Mouse (Mus musculus) v-Abl transformed pro-B cells (cell line): ENCODE data around the gene Gm19426.

Experiments
- in situ Hi-C, 2 experiments: fragments of 400-800 bp; cut with MboI; formaldehyde crosslinking; loops; one replicate each; pipeline ENCODE4 v1.15.1; 2025; ENCODE audit not compliant: unreplicated experiment in 2 of 2

Gene Gm19426

GRCm38 (mm10) chr2:84757026-84757682 is 13.7 kb upstream of the Gm19426 start:
- in situ Hi-C loops = loop anchor here (10.0 to 25.0 kb wide), 3 partner anchors 142 to 805 kb away; no protein-coding TSS in a partner anchor

DNA sequence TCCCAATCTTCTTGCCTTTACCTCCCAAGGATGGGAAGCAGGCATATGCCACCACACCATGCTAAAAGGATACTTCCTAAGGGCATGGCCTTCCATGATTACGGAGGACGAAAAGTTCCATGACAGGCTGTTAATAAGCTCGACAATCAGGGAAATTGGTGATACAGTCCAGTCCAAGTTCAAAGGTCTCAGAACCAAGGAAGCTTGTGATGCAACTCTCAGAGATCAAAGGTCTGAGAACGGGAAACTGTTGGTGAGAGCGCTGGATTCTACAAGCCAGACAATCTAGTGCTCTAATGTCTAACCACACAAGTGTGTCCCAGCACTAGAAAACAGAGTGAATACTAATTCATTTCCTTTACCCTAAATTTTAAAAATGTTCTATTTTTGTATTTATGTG is 12.8 kb upstream of the Gm19426 start:
- in situ Hi-C loops = loop anchor here (10.0 to 25.0 kb wide), 3 partner anchors 141 to 806 kb away; no protein-coding TSS in a partner anchor

- in situ Hi-C loops = loop anchor here (10.0 to 25.0 kb wide), 3 partner anchors 135 to 812 kb away; no protein-coding TSS in a partner anchor
Measured at GRCm38 (mm10) chr2:84750115-84750514, 6.7 kb upstream of the Gm19426 start.

- in situ Hi-C loops = no loop called here
Measured at GRCm38 (mm10) chr2:84744126-84744525, 671 bp upstream of the Gm19426 start.

GRCm38 (mm10) chr2:84742451-84743283 is 788 bp downstream of the Gm19426 start:
- in situ Hi-C loops = no loop called here

DNA sequence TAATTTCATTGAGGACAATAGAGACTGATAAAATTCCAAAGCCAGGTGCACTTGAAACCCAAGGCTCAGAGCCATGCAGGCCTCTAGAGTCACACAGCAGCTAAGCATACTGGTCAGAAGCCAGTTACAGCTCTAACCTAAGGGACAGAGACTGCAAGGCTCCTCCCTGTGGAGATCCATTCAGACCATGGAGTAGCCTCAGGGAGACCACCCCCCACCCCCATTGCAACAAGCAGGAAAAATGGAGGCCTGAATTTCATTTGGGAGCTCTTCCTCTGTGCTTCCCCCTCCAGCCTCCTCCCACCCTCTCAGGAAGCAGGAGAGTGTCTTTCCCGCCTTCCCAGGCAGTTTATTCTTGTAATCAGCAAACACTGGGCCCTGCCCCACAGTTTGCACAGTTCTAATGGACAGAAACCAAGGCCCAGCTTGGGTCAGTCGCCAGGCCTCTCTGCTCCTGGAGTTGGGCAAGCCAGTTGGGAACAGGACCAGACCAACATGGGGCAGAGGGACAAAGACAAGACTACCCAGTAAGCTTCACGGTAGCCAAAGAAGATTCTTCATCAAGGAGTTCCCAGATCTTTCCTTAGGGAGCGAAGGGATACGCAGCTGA is 1.5 kb downstream of the Gm19426 start:
- in situ Hi-C loops = no loop called here

DNA sequence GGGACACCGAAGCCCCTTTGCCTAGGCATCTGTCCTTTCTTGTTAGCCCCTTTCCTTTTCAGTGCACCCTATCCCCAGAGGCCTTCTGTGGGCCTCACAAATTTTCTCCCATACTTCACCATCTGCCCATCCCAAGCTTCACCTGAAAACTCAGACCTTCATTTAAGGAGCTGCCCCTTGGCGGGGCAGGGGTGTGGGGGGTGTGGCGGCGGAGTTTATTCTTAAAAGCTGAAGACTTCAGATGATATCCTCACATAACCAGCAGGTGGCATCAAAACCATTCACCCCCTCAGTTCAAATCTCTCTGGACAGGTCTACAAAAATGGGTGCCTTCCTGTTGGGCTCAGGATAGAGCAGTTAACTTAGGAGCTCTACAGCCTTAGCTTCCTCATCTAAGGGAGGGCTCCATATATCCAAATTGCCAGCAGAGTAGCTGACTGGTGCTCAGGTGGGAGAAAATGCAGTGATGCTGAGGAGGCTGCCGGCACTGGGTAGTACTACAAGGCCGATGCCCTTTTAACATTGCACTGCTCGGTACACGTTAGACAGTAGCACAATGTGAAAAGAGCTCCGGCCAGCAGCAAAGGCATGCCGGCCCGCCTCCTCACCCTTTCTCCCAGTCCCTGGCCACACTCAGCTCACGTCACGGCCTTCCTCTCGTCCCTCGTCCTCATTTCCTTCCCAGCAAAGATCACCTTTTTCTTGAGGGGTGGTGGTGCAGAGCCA is 2.7 kb downstream of the Gm19426 start:
- in situ Hi-C loops = no loop called here

DNA sequence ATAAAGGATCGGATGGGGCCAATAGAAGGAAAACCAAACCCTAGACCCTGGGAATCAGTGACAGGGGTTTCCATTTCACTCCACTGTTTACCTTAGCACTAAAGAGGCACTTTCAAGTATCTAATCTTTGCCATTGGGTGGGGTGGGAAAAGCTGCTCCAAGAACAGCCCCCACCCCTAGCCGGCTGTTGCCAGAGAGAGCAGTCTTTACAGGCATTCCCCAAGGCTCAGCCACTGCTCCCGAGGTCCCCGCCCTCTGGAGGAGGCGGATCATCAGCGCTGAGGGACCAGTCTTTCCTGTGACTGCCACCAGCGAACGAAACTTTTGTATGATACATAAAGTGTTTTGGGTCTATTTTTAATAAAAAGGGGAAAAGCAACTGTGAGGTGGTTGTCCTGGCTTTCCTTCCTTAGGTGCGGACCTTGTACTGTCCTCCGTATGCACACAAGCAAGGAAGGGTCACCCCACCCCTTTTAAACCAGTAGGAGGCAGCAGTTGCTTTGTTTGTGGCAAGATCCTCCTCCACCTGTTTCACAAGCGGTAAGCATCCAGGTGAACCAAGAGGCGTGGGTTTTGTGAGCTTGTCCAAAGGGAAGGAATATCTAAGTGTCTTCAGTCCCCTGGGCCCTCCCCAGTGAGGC is 5.1 kb downstream of the Gm19426 start:
- in situ Hi-C loops = no loop called here

DNA sequence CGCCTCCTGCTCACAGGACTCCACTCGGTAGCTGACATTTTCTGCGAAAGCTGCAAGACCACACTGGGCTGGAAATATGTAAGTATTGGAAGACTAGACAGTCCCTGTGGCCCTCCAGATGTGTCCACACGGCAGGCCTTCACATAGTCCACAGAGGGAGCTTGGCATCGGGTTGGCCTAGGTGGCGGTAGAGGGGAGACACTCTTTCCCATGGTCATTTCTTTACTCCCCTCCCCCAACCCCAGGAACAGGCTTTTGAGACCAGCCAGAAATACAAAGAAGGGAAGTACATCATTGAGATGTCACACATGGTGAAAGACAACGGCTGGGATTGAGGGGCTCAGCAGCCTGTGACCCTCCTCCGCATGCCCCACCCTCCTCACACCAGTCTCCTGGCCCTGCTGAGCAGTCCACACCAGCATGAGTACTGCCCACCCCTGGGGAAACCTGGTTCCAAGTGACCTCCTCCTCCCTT is 6.0 kb downstream of the Gm19426 start:
- in situ Hi-C loops = no loop called here

DNA sequence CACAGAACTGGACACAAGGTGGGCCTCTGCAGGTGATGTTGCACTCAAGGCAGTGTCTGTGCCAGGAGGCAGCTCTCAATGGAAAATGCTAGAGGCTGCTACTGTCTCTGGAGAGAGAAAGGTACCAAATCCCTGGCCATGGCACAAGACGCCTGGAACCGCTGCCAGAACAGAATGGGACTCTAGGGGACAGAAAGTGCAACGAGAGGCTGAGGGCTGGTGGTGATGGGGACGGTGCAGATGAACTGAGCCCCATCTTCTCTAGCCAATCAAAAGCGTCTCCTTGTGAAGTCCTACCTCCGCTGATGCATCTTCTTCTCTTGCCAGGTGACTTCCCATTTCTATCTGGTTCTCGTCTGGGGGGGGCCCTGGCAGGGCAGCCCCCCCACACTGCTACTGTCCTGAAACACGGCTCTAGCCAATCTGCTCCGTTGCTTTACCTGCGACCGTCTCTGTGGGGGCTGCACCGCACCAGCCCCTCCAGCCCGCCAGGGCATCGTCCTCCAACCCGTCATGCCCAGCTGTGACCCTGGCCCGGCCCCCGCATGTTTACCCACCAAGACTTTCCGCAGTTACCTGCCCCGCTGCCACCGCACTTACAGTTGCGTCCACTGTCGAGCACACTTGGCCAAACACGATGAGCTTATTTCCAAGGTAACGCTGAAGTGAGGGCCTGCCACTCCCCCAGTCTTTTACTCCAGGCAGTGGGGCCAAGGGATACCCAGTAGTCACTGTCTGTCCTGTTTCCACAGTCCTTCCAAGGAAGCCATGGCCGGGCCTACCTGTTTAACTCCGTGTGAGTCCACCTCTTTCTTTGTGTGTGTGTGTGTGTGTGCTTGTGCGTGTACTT is 6.9 kb downstream of the Gm19426 start:
- in situ Hi-C loops = no loop called here

- in situ Hi-C loops = no loop called here
Measured at GRCm38 (mm10) chr2:84735346-84735920, 8.0 kb downstream of the Gm19426 start.

DNA sequence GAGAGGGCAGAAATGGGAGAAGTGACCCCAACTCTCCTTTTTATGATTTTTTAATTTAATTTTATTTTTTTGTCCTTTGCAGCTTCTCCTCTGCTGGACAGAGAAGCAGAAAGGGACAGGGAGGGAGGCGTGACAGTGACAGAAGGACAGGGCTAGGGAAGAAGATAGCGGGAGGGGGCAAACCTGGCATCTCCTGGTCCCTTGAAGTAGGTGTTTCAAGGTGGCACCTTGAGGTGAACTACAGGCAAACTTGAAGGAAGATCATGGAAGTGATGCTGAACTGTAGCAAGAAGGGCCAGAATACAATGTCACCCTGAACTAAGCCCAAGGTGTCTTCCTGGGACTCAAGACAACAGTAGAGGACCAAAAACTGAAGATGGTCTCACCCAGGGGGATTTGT is 8.5 kb downstream of the Gm19426 start:
- in situ Hi-C loops = no loop called here

DNA sequence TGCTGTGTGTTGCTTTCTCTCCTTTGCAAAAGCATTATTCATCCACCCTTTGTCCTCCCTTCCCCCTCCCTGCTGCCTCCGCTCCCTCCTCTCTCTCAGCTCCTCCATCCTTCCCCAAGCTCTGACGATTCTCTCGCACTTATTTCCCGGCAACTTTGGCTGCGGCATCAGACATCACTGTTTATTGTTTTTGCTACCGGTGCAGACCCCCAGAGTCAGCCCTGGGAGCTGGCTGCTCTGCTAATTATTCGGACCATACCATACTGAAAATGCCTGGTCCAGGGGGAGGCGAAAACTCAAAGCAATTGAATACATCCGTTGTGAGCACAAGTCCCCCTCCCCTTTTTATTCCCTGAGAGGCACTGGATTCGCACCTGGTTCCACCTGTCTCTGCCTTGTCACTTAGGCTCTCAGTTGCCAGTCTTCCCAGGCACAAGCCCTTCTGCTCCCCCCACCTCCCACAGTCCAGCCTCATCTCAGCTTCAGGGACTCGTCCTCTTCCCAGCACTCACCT is 9.0 kb downstream of the Gm19426 start:
- in situ Hi-C loops = no loop called here

GRCm38 (mm10) chr2:84733579-84734300 is 9.7 kb downstream of the Gm19426 start, which contains the start of gene Ypel4:
Ypel4 (plus strand) TSS chr2:84734058.
- in situ Hi-C loops = no loop called here

DNA sequence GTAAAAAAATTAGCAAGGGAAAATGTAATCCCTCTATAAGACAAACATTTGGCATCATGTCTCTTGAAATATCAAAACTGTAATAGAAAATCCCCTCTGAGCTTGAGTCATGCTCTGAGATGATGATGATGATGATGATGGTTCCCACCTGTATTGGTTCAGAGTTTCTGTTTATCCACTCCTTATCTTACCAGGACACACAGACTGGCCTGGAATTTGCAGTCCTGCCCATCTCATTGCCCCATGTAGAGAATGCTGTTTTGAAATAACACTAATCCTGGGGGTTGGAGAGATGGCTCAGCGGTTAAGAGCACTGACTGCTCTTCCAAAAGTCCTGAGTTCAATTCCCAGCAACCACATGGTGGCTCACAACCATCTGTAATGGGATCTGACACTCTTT is 11.1 kb downstream of the Gm19426 start:
- in situ Hi-C loops = no loop called here

DNA sequence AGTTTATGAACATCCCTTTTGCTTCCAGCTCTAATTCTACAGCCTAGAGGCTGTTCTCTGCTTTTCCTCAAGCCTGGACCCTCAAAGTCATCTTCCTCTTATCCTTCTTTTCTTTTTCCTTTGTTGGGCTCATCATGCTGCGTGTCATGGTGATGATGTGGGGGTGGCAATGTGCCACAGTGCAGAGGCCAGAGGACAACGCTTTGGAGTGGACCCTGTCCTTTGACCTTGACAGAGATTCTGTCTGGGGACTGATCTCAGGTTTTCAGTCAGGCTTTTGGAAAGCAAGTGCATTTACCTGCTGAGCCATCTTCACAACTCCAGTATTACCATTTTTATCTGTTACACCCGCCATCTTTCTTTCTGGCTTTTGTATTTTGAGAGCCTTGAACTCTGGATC is 12.2 kb downstream of the Gm19426 start:
- in situ Hi-C loops = no loop called here

- in situ Hi-C loops = loop anchor here (5.0 to 10.0 kb wide), 2 partner anchors 51 to 307 kb away; partner anchors contain the start of genes Gm28635 (in 1 of the 2), Med19 (in 1 of the 2), P2rx3 (in 1 of the 2) and Ssrp1 (in 1 of the 2)
Measured at GRCm38 (mm10) chr2:84728191-84728590, 15.3 kb downstream of the Gm19426 start.
